Mouse (Mus musculus): ENCODE data around the gene Mad2l2. TPM values are rescaled to one million over a fixed set of nuclear protein-coding genes. Genes with fewer than 3 reads are reported as not detected.
"Not testable (repeated sequence)": the region's sequence is repeated elsewhere in the genome, so short reads cannot be mapped to it uniquely, and the experiment has no call there.

Gene Mad2l2
- total RNA-seq, 2 experiments from 2014 or later: 10.0 to 36.6 TPM

GRCm38 (mm10) chr4:148104146-148104545, 26.0 kb upstream of the Mad2l2 start:
- no peak for ATAC-seq (replicated peaks; ENCODE audit: poor library complexity, severe bottlenecking)

GRCm38 (mm10) chr4:148107621-148108291, 22.4 kb upstream of the Mad2l2 start:
- no peak for ATAC-seq (replicated peaks; ENCODE audit: poor library complexity, severe bottlenecking)

- ATAC-seq (replicated peaks; ENCODE audit: poor library complexity, severe bottlenecking): no peak
These were observed 21.6 kb upstream of the Mad2l2 start for GRCm38 (mm10) chr4:148108565-148109100.

GRCm38 (mm10) chr4:148109215-148109614, 21.0 kb upstream of the Mad2l2 start:
- ATAC-seq (replicated peaks; ENCODE audit: poor library complexity, severe bottlenecking): 0 out of 2 replicates have a peak, but pooled peaks have one; percentile 16

- ATAC-seq (replicated peaks; ENCODE audit: poor library complexity, severe bottlenecking): no peak
These were observed 17.7 kb upstream of the Mad2l2 start for GRCm38 (mm10) chr4:148112519-148112918.

GRCm38 (mm10) chr4:148114758-148115391, 15.3 kb upstream of the Mad2l2 start:
- peak; percentile 84 for ATAC-seq (replicated peaks; ENCODE audit: poor library complexity, severe bottlenecking)

- peak; percentile 73 for ATAC-seq (replicated peaks; ENCODE audit: poor library complexity, severe bottlenecking)
These were observed 14.7 kb upstream of the Mad2l2 start for GRCm38 (mm10) chr4:148115467-148115866.

- ATAC-seq (replicated peaks; ENCODE audit: poor library complexity, severe bottlenecking): no peak
These were observed 13.5 kb upstream of the Mad2l2 start for GRCm38 (mm10) chr4:148116657-148117056.

- ATAC-seq (replicated peaks; ENCODE audit: poor library complexity, severe bottlenecking): no peak
These were observed 12.8 kb upstream of the Mad2l2 start for GRCm38 (mm10) chr4:148117392-148117791.

- not testable (repeated sequence) for ATAC-seq (replicated peaks; ENCODE audit: poor library complexity, severe bottlenecking)
These were observed 10.6 kb upstream of the Mad2l2 start for GRCm38 (mm10) chr4:148119578-148119977.

- ATAC-seq (replicated peaks; ENCODE audit: poor library complexity, severe bottlenecking): no peak
These were observed 9.6 kb upstream of the Mad2l2 start for GRCm38 (mm10) chr4:148120555-148120954.

GRCm38 (mm10) chr4:148121362-148121761, 8.8 kb upstream of the Mad2l2 start:
- no peak for ATAC-seq (replicated peaks; ENCODE audit: poor library complexity, severe bottlenecking)

- ATAC-seq (replicated peaks; ENCODE audit: poor library complexity, severe bottlenecking): 0 out of 2 replicates have a peak, but pooled peaks have one; percentile 13
These were observed 8.0 kb upstream of the Mad2l2 start for GRCm38 (mm10) chr4:148121982-148122693.

- ATAC-seq (replicated peaks; ENCODE audit: poor library complexity, severe bottlenecking): no peak
These were observed 7.5 kb upstream of the Mad2l2 start for GRCm38 (mm10) chr4:148122694-148123066.

- no peak for ATAC-seq (replicated peaks; ENCODE audit: poor library complexity, severe bottlenecking)
These were observed 1.9 kb upstream of the Mad2l2 start for GRCm38 (mm10) chr4:148128241-148128640.

- peak; percentile 78 for ATAC-seq (replicated peaks; ENCODE audit: poor library complexity, severe bottlenecking)
These were observed 1.5 kb upstream of the Mad2l2 start for GRCm38 (mm10) chr4:148128672-148129071.

- peak; percentile 59 for ATAC-seq (replicated peaks; ENCODE audit: poor library complexity, severe bottlenecking)
These were observed 603 bp downstream of the Mad2l2 start, which contains the start of gene Draxin for GRCm38 (mm10) chr4:148130561-148131413. Gene Draxin (minus strand): TSS chr4:148130698.

- no peak for ATAC-seq (replicated peaks; ENCODE audit: poor library complexity, severe bottlenecking)
These were observed 1.4 kb downstream of the Mad2l2 start for GRCm38 (mm10) chr4:148131497-148132081.

GRCm38 (mm10) chr4:148134988-148135387, 4.8 kb downstream of the Mad2l2 start:
- ATAC-seq (replicated peaks; ENCODE audit: poor library complexity, severe bottlenecking): peak; percentile 40

- no peak for ATAC-seq (replicated peaks; ENCODE audit: poor library complexity, severe bottlenecking)
These were observed 7.3 kb downstream of the Mad2l2 start for GRCm38 (mm10) chr4:148137503-148137902.
